Mouse (Mus musculus) cerebral cortex, adult 2 months (tissue): ENCODE data around the gene Tor1aip2.

Experiments
- WGBS: fragments of 180-500 bp; shearing (Covaris S2); methylation state at CpG from one replicate; pipeline ENCODE4 v1.1.7; 2018; 5-methylcytosine and 5-hydroxymethylcytosine counted together

The Tor1aip2 gene

GRCm38 (mm10) chr1:156041451-156042241, 6.4 kb downstream of the Tor1aip2 start:
- WGBS: 31% methylated on average over 7 of the region's 7 CpGs

- WGBS: 69% methylated on average over 5 of the region's 5 CpGs
Measured at GRCm38 (mm10) chr1:156042481-156042880, 7.3 kb downstream of the Tor1aip2 start.

- 10% methylated on average over 4 of the region's 4 CpGs for WGBS
Measured at GRCm38 (mm10) chr1:156043027-156043426, 7.8 kb downstream of the Tor1aip2 start.

GRCm38 (mm10) chr1:156044211-156044611, 9.0 kb downstream of the Tor1aip2 start:
- 76% methylated on average over 5 of the region's 5 CpGs for WGBS

GRCm38 (mm10) chr1:156046688-156047087, 11.5 kb downstream of the Tor1aip2 start:
- 56% methylated on average over 3 of the region's 3 CpGs for WGBS

GRCm38 (mm10) chr1:156058207-156058606, 23.0 kb downstream of the Tor1aip2 start:
- 88% methylated on average over 2 of the region's 2 CpGs for WGBS

- 96% methylated on average over 4 of the region's 4 CpGs for WGBS
Measured at GRCm38 (mm10) chr1:156062193-156062592, 27.0 kb downstream of the Tor1aip2 start.

- 60% methylated on average over 3 of the region's 3 CpGs for WGBS
Measured at GRCm38 (mm10) chr1:156066133-156066532, 30.9 kb downstream of the Tor1aip2 start.

- 63% methylated on average over 14 of the region's 14 CpGs for WGBS
Measured at GRCm38 (mm10) chr1:156070106-156070505, 34.9 kb downstream of the Tor1aip2 start.

GRCm38 (mm10) chr1:156073169-156073821, 38.1 kb downstream of the Tor1aip2 start:
- WGBS: 77% methylated on average over 15 of the region's 15 CpGs

- WGBS: 73% methylated on average over 8 of the region's 8 CpGs
Measured at GRCm38 (mm10) chr1:156074575-156074974, 39.4 kb downstream of the Tor1aip2 start.

- 63% methylated on average over 4 of the region's 4 CpGs for WGBS
Measured at GRCm38 (mm10) chr1:156076474-156076873, 41.3 kb downstream of the Tor1aip2 start.

GRCm38 (mm10) chr1:156077655-156078054, 42.5 kb downstream of the Tor1aip2 start:
- WGBS: 74% methylated on average over 3 of the region's 3 CpGs

GRCm38 (mm10) chr1:156084603-156085002, 49.4 kb downstream of the Tor1aip2 start:
- WGBS: 75% methylated on average over 3 of the region's 3 CpGs

- 56% methylated on average over 5 of the region's 5 CpGs for WGBS
Measured at GRCm38 (mm10) chr1:156085770-156086169, 50.6 kb downstream of the Tor1aip2 start.

GRCm38 (mm10) chr1:156087586-156087985, 52.4 kb downstream of the Tor1aip2 start:
- 85% methylated on average over 5 of the region's 5 CpGs for WGBS

- 91% methylated on average over 8 of the region's 8 CpGs for WGBS
Measured at GRCm38 (mm10) chr1:156089561-156089960, 54.4 kb downstream of the Tor1aip2 start.

GRCm38 (mm10) chr1:156090042-156090441, 54.8 kb downstream of the Tor1aip2 start:
- WGBS: 79% methylated on average over 4 of the region's 4 CpGs

- WGBS: 89% methylated on average over 4 of the region's 4 CpGs
Measured at GRCm38 (mm10) chr1:156091811-156092210, 56.6 kb downstream of the Tor1aip2 start.

- WGBS: 96% methylated on average over 2 of the region's 2 CpGs
Measured at GRCm38 (mm10) chr1:156103763-156104162, 68.6 kb downstream of the Tor1aip2 start.

- whole genome bisulfite sequencing: 68% methylated on average over 2 of the region's 2 CpGs
Measured at GRCm38 (mm10) chr1:156105381-156105780, 70.2 kb downstream of the Tor1aip2 start.

- WGBS: 98% methylated on average over 2 of the region's 2 CpGs
Measured at GRCm38 (mm10) chr1:156107424-156107823, 72.2 kb downstream of the Tor1aip2 start.

- WGBS: 30% methylated on average over 10 of the region's 10 CpGs
Measured at GRCm38 (mm10) chr1:156108400-156108799, 73.2 kb downstream of the Tor1aip2 start.
